Mouse (Mus musculus) ES-E14 (cell line): Measurements from ENCODE around the gene Lgals2. TPM values are rescaled to one million over a fixed set of nuclear protein-coding genes. Genes with fewer than 3 reads are reported as not detected.

Experiments
- DNase-seq: peaks from one replicate; pipeline ENCODE4 v3.0.0-alpha.2; 2013; ENCODE audit warnings: low read depth, low spot score
- H3K27ac ChIP-seq: 2 replicates; pipeline ENCODE4 v1.5.1; 2012; ENCODE audit warnings: low read depth, mild to moderate bottlenecking, low read length, moderate library complexity, mixed read lengths; ENCODE audit not compliant: poor library complexity, insufficient read depth, severe bottlenecking
- H3K36me3 ChIP-seq: 2 replicates; pipeline ENCODE4 v1.6.1; 2012; ENCODE audit warnings: mild to moderate bottlenecking, low read length, moderate library complexity, mixed read lengths; ENCODE audit not compliant: control insufficient read depth, poor library complexity, insufficient read depth, severe bottlenecking
- H3K4me1 ChIP-seq, 2 experiments: fragments of 150-350 bp in 1 of 2; sonication (generic) in 1 of 2; 2 replicates each; pipeline ENCODE4 v1.6.1; 2012; ENCODE audit warnings: low read length in 2 of 2, mild to moderate bottlenecking in 1 of 2, mixed read lengths in 1 of 2; ENCODE audit not compliant: control insufficient read depth in 2 of 2, insufficient read depth in 2 of 2, poor library complexity in 1 of 2
- H3K4me3 ChIP-seq, 2 experiments: fragments of 150-350 bp in 1 of 2; sonication (generic) in 1 of 2; 2 replicates each; pipeline ENCODE4 v1.5.1; 2012; ENCODE audit warnings: low read length in 2 of 2, low read depth in 1 of 2, mild to moderate bottlenecking in 1 of 2, mixed read lengths in 1 of 2; ENCODE audit not compliant: insufficient read depth in 1 of 2, poor library complexity in 1 of 2, severe bottlenecking in 1 of 2
- H3K9ac ChIP-seq: 2 replicates; pipeline ENCODE4 v1.6.1; 2012; ENCODE audit warnings: low read depth, mild to moderate bottlenecking, low read length, mixed read lengths; ENCODE audit not compliant: poor library complexity, insufficient read depth, severe bottlenecking
- H3K9me3 ChIP-seq: fragments of 150-350 bp; sonication (generic); 2 replicates; pipeline ENCODE4 v1.6.1; 2012; ENCODE audit warnings: low read depth, mild to moderate bottlenecking, low read length; ENCODE audit not compliant: control insufficient read depth, insufficient read depth
- CHD2 ChIP-seq: IDR thresholded peaks from 2 replicates; pipeline ENCODE4 v1.6.1; 2014; ENCODE audit warnings: mild to moderate bottlenecking, low read depth, low read length, inconsistent platforms
- HCFC1 ChIP-seq: IDR thresholded peaks from 2 replicates; pipeline ENCODE4 v1.6.1; 2012; ENCODE audit warnings: low read length, inconsistent platforms, borderline replicate concordance; ENCODE audit not compliant: insufficient read depth
- MAFK ChIP-seq: IDR thresholded peaks from 2 replicates; pipeline ENCODE4 v1.6.1; 2014; ENCODE audit warnings: mild to moderate bottlenecking, low read depth, low read length, inconsistent platforms; ENCODE audit not compliant: insufficient read depth
- ZC3H11A ChIP-seq: IDR thresholded peaks from 2 replicates; pipeline ENCODE4 v1.6.1; 2012; ENCODE audit warnings: low read depth, mild to moderate bottlenecking, inconsistent platforms, low read length, borderline replicate concordance
- ZNF384 ChIP-seq: IDR thresholded peaks from 2 replicates; pipeline ENCODE4 v1.6.1; 2012; ENCODE audit warnings: low read depth, low read length, inconsistent platforms
- in situ Hi-C, 2 experiments: fragments of 600-800 bp; cut with MboI; formaldehyde crosslinking; loops; one replicate each; pipeline ENCODE4 v1.15.1; 2025; ENCODE audit warnings: low sequenced_read_pairs in 2 of 2, inconsistent platforms in 1 of 2; ENCODE audit not compliant: unreplicated experiment in 2 of 2
- total RNA-seq: library from RNA; depleted of rRNA; stranded (reverse); fragments of 300-350 nt; gene quantifications from 2 replicates; pipeline ENCODE4 v1.2.3, GENCODE M21; 2012

Lgals2 gene
- total RNA-seq, 1 experiment, result 4.2 TPM

DNA sequence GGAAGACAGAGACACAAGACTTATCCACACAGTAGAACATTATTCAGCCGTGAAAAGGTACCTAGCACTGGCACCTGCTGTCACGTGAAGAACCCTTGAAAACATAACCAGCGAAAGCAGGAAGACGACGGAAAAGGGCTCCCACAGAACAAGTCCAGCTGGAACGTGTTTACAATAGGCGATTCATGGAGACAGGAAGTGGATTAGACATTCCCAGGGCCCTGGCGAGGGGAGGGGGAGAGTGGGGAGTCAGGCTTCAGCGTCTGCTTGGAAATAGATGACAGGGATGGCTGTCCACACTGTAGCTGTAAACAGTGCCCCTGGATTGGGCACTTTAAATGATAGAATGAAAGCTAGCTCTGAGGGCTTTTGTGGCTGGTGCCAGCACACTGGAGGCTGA is 13.1 kb upstream of the Lgals2 start:
- H3K9ac ChIP-seq, result no peak overlapping the region
- in situ Hi-C loops, result no loop called here

DNA sequence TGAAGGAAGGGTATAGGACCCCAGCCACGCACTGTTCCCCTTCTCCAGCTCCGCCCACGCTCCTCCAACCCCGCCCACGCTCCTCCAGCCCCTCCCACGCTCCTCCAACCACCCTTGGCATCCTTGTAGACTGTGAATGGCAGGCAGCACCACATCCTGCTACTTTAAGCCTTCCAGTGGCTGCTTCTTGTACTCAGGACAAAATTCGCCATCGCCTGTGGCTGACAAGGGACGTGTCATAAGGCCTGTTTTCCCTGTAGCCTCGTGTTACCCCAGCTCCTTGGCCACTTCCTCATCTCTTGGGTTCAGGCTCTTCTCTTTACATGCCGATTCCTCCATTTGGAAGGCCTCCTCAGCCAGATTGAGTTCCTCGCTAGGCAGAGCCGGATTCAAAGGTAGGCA is 8.5 kb upstream of the Lgals2 start:
- Histone ChIP-seq H3K27ac (peak overlapping the region; percentile 38; the same call in 1 of the 2 replicates), H3K4me3 (peak overlapping the region; percentile 5 to 24; a peak in 2 of 4 replicates)
- in situ Hi-C loops, result no loop called here

More for the DNA sequence above, 13.1 kb upstream of the Lgals2 start:
- H3K4me1 ChIP-seq, result peaks cover 2 to 25% of the 10 kb centered on the region in 2 experiments
- H3K27ac ChIP-seq, result peak overlapping the region; percentile 12; the same call in 1 of the 2 replicates
- H3K36me3 ChIP-seq, result no peaks in the 10 kb centered on the region
- TF ChIP-seq ZC3H11A (no peak), HCFC1 (no peak), CHD2 (no peak), MAFK (no peak), ZNF384 (no peak)
- no peak overlapping the region for H3K4me3 ChIP-seq
- no peaks in the 10 kb centered on the region for H3K9me3 ChIP-seq
- DNase-seq, result no peak

DNA sequence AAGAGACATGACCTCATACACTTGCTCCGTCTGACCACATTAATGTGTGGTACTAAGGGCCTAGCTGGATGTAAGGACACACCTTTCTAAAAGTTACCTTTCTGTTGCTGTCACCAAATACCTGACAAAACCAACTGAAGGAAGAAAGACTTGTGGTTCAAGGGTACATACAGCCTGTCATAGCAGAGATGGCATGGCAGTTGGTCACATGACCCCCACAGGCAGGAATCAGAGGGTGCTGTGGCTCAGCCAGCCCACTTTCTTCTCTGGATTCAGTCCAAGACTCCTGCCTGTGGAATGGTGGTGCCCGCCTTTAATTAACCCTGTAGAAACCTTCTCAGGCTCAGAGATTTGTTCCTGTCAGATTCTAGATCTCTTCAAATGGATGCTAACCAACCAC is 7.8 kb upstream of the Lgals2 start:
- peaks cover 2 to 15% of the 10 kb centered on the region in 2 experiments; a peak in 2 of 4 replicates for H3K4me1 ChIP-seq
- no peak overlapping the region for H3K4me3 ChIP-seq
- no peak overlapping the region for H3K9ac ChIP-seq
- in situ Hi-C loops, result no loop called here
- no peak for TF ChIP-seq ZC3H11A
- no peak for TF ChIP-seq ZNF384
- no peak for TF ChIP-seq MAFK
- no peak for TF ChIP-seq CHD2
- no peak for TF ChIP-seq HCFC1
- no peak overlapping the region for H3K27ac ChIP-seq
- H3K36me3 ChIP-seq, result no peaks in the 10 kb centered on the region
- no peaks in the 10 kb centered on the region for H3K9me3 ChIP-seq
- DNase-seq, result no peak

More for the DNA sequence above, 8.5 kb upstream of the Lgals2 start:
- TF ChIP-seq MAFK (no peak), ZNF384 (no peak), ZC3H11A (no peak), HCFC1 (no peak), CHD2 (no peak)
- Histone ChIP-seq H3K9me3 (no peaks in the 10 kb centered on the region), H3K36me3 (no peaks in the 10 kb centered on the region), H3K9ac (no peak overlapping the region), H3K4me1 (peaks cover 2 to 20% of the 10 kb centered on the region in 2 experiments; a peak in 3 of 4 replicates)
- DNase-seq, result no peak

DNA sequence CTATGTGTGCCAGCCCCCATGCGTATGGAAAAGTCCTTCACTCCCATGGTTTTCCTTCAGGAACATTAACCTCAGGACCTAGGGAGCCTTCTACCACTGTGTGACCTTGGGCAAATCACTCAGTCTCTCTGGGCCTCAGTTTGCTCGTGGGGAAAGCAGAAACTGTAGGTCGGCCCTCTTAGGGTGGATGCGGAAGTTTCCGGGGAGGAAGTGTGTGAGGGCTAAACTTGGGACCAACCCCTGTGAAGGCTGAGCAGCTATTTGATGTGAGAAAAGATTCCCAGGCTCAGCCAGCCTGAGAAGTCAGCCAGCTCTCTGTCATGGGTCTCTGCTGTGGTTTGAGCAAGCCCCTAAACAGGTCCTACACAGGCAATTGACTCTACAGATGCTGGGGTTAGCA is 7.0 kb upstream of the Lgals2 start:
- no peaks in the 10 kb centered on the region for H3K9me3 ChIP-seq
- no peaks in the 10 kb centered on the region for H3K36me3 ChIP-seq
- H3K9ac ChIP-seq, result no peak overlapping the region
- in situ Hi-C loops, result no loop called here
- H3K4me1 ChIP-seq, result peaks cover 2 to 10% of the 10 kb centered on the region in 2 experiments; a peak in 2 of 4 replicates
- no peak for TF ChIP-seq MAFK
- TF ChIP-seq CHD2, result no peak
- TF ChIP-seq ZC3H11A, result no peak
- TF ChIP-seq HCFC1, result no peak
- no peak for TF ChIP-seq ZNF384
- DNase-seq, result no peak
- no peak overlapping the region for H3K4me3 ChIP-seq
- no peak overlapping the region for H3K27ac ChIP-seq

DNA sequence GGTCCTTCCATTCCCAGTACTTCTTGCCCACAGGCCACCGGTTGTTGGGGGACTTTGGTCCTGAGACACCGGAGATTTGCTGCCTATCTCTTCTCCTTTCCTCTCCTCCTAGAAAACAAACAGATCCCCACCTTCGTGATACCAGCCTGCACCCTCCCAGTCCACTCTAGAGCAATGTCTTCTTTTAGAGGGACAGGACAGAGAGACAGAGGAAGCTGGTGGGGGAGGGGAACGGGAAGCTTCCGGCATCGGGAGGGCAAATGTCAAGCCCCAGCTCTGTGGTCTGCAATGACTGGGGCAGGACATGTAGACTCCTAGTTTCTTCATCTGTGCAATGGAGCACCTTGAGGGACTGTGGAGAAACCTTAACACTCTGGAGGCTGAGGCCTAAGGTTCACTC is 4.4 kb upstream of the Lgals2 start:
- no peaks in the 10 kb centered on the region for H3K36me3 ChIP-seq
- H3K9ac ChIP-seq, result no peak overlapping the region
- H3K4me1 ChIP-seq, result peaks cover 0 to 4% of the 10 kb centered on the region in 2 experiments; a peak in 2 of 4 replicates
- no peak overlapping the region for H3K4me3 ChIP-seq
- H3K27ac ChIP-seq, result no peak overlapping the region
- TF ChIP-seq ZC3H11A (no peak), ZNF384 (no peak), HCFC1 (no peak)
- in situ Hi-C loops, result no loop called here
- no peak for DNase-seq
- H3K9me3 ChIP-seq, result no peaks in the 10 kb centered on the region
